Mouse (Mus musculus) gastrocnemius, postnatal 10 days (tissue): ENCODE results near the gene Gm14435. TPM values are rescaled to one million over a fixed set of nuclear protein-coding genes. Genes with fewer than 3 reads are reported as not detected.
"Not testable (repeated sequence)": the region's sequence is repeated elsewhere in the genome, so short reads cannot be mapped to it uniquely, and the experiment has no call there.

ENCODE experiments used
- DNase-seq: peaks from one replicate; pipeline ENCODE4 v3.0.0; 2021; ENCODE audit warnings: mixed read lengths
- long read RNA-seq, 2 experiments: library from polyadenylated mRNA; stranded (forward); transcript quantifications; one replicate each; pipeline ENCODE4 v2.0.0; 2021
- total RNA-seq, 2 experiments: library from RNA; stranded (reverse); gene quantifications; 2 replicates each; pipeline ENCODE4 v1.2.3; 2021

Gene Gm14435
- total RNA-seq: 1 to 10 TPM; 6.8 to 8.6 TPM
- long read RNA-seq, experiment 1, partial matches to known transcripts: 0 of 3 reads
- long read RNA-seq, experiment 1, other reads (novel, unspliced or antisense): 0 of 3 reads
- long read RNA-seq, experiment 2, partial matches to known transcripts: 0 of 5 reads
- long read RNA-seq, experiment 2, other reads (novel, unspliced or antisense): 1 of 5 reads

DNA sequence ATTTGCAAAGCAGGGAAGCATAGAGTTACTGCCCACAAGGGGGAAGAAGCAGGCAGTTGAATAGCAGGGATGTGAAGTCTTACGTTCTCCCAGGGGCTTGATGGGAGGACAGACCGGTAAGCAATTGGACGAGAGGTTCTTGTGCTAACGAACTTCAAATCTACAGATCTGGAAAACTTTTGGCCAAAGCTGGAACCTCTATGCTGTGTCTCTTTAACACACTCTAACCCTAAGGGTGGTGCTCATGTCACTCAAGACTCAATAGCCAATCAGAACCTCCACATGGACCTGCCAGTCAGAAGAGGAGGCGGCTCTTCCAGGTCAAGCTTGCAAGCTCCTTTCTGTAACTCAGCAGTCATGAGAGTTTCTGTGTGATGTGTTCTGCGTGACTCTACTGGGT is at the start of gene Gm14435:
Gene Gm14435, plus strand, starts transcription at position 301 of the 400 bp plus-strand sequence.
- DNase-seq: not testable (repeated sequence)

Other genes starting within 250 kb of the Gm14435 start
- gene 2210418O10Rik, start 197.0 kb upstream of the Gm14435 start, total RNA-seq: 1 to 10 TPM; 3.7 to 4.2 TPM
- gene Gm11009, start 104.1 kb upstream of the Gm14435 start, total RNA-seq: not detected
- under 1 TPM in 1 of 2 experiments, not detected in 1; 0.54 TPM for gene Gm14434, start 63.2 kb downstream of the Gm14435 start, total RNA-seq
- gene Zfp967, start 97.5 kb downstream of the Gm14435 start, total RNA-seq: not detected
- gene Gm14308, start 212.8 kb downstream of the Gm14435 start, total RNA-seq: 1 to 10 TPM in 1 of 2 experiments, not detected in 1; 2.2 TPM
- gene Zfp973, start 246.9 kb downstream of the Gm14435 start, total RNA-seq: 1 to 10 TPM; 6.4 to 9.6 TPM